Mouse (Mus musculus) E14TG2a.4 (cell line): Measurements from ENCODE around the gene Nrip1.

ENCODE experiments used
- H3K27me3 ChIP-seq: 2 replicates; pipeline ENCODE4 v1.6.1; 2014; ENCODE audit warnings: low read length, control low read depth; ENCODE audit not compliant: insufficient read depth
- H3K36me3 ChIP-seq: 2 replicates; pipeline ENCODE4 v1.6.1; 2014; ENCODE audit warnings: low read length, control low read depth; ENCODE audit not compliant: insufficient read depth
- H3K4me1 ChIP-seq: replicated peaks from 2 replicates; pipeline ENCODE4 v1.6.1; 2014; ENCODE audit warnings: low read depth, low read length, control low read depth
- H3K4me3 ChIP-seq: replicated peaks from 2 replicates; pipeline ENCODE4 v1.5.1; 2014; ENCODE audit warnings: mild to moderate bottlenecking, low read length
- H3K9me3 ChIP-seq: 2 replicates; pipeline ENCODE4 v1.6.1; 2014; ENCODE audit warnings: low read length, control low read depth
- CTCF ChIP-seq: conservative IDR thresholded peaks from 2 replicates; pipeline ENCODE4 v1.5.1; 2014; ENCODE audit warnings: low read length
- NANOG ChIP-seq: IDR thresholded peaks from 2 replicates; pipeline ENCODE4 v1.6.1; 2014; ENCODE audit warnings: borderline replicate concordance, low read length, mixed read lengths
- POU5F1 ChIP-seq: IDR thresholded peaks from 2 replicates; pipeline ENCODE4 v1.6.1; 2014; ENCODE audit warnings: low read length, borderline replicate concordance

Nrip1 gene

DNA sequence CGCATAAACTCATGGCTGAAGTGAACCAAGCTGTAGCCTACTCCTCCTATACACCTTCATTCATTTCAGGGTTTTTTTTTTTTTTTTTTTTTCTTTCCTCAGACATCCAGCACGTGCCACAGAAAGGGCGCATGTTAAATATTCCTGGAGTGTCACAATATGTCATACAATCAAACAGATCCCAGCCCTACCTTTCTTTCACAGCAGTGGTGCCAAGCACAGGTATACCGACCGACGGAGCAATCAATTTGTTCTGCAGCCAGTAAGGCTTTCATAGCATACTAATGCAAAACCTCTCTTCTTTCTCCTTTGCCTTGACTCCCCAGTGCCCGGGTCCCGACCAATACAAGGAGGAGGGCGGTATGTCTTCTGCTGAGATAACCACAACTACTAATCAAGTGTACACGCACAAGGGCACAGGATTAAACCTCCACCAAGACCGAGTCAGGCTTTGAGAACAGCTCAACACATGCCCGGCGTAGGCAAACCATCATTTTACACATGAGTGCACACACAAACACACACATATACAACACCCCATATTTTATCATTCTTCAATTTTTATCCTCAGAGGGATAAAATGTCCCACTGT lies 55.2 kb downstream of the Nrip1 start:
- no peaks in the 10 kb centered on the region for H3K36me3 ChIP-seq
- H3K9me3 ChIP-seq = peaks cover 28% of the 10 kb centered on the region
- TF ChIP-seq CTCF (no peak), POU5F1 (no peak), NANOG (no peak)
- peaks cover 43% of the 10 kb centered on the region for H3K4me1 ChIP-seq
- H3K27me3 ChIP-seq = no peaks in the 10 kb centered on the region
- H3K4me3 ChIP-seq = no peak overlapping the region

- Histone ChIP-seq H3K9me3 (peaks cover 22% of the 10 kb centered on the region), H3K27me3 (no peaks in the 10 kb centered on the region), H3K36me3 (no peaks in the 10 kb centered on the region), H3K4me3 (no peak overlapping the region), H3K4me1 (peaks cover 34% of the 10 kb centered on the region)
- TF ChIP-seq CTCF = no peak
- no peak for TF ChIP-seq POU5F1
- no peak for TF ChIP-seq NANOG
Measured at GRCm38 (mm10) chr16:76316940-76317822, 56.4 kb downstream of the Nrip1 start.

DNA sequence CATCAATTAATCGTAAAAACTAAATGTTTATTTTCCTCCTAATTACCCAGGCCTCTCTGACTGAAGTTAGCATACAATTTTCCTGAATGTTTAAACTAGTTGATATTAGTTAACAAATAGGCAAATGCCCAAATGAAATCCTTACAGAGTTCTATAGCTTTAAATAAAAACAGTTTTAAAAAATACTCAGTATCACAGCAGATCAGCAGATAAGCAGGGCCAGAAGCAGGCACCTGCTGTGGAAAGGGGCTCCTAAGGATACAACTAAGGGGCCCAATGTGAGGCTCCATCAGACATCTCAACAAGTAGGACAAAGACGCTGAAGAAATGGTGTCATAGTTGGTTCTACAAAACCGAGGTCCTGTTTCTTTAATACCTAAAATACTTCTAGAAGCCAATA lies 58.0 kb downstream of the Nrip1 start:
- Histone ChIP-seq H3K4me1 (peaks cover 29% of the 10 kb centered on the region), H3K9me3 (peaks cover 8% of the 10 kb centered on the region), H3K27me3 (no peaks in the 10 kb centered on the region), H3K4me3 (no peak overlapping the region), H3K36me3 (no peaks in the 10 kb centered on the region)
- TF ChIP-seq POU5F1 = no peak
- TF ChIP-seq NANOG = no peak
- no peak for TF ChIP-seq CTCF

GRCm38 (mm10) chr16:76314013-76314950 lies 59.3 kb downstream of the Nrip1 start:
- peaks cover 18% of the 10 kb centered on the region for H3K4me1 ChIP-seq
- no peak overlapping the region for H3K4me3 ChIP-seq
- TF ChIP-seq POU5F1 (no peak), CTCF (no peak), NANOG (no peak)
- no peaks in the 10 kb centered on the region for H3K27me3 ChIP-seq
- H3K36me3 ChIP-seq = no peaks in the 10 kb centered on the region
- no peaks in the 10 kb centered on the region for H3K9me3 ChIP-seq

DNA sequence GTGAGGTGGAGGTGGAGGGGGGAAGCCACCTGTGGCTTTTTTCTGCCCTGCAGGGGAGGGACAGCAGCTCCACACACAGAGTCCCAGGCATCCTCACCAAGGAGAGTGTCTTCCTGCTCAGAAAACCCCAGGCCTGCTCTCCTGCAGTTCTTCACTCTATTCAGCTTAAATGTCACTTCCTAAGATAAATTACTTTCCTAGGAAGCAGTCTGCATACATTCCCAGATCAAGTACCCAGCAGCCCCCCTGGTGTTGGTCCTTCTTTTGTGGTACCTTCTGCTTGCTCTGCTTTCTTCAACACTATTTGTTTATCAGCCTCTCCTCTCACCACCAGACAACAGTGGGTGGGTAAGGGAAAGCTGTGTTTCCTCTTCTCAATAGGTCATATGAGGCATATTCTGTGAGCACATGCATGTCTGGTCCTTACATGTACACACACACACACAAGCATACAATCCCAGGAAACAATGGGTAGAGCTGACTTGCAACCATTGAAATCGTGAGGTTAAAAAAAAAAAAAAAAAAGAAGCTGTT lies 60.7 kb downstream of the Nrip1 start:
- Histone ChIP-seq H3K4me3 (no peak overlapping the region), H3K4me1 (peaks cover 5% of the 10 kb centered on the region), H3K36me3 (no peaks in the 10 kb centered on the region), H3K27me3 (no peaks in the 10 kb centered on the region), H3K9me3 (no peaks in the 10 kb centered on the region)
- TF ChIP-seq POU5F1 (no peak), CTCF (no peak), NANOG (no peak)

DNA sequence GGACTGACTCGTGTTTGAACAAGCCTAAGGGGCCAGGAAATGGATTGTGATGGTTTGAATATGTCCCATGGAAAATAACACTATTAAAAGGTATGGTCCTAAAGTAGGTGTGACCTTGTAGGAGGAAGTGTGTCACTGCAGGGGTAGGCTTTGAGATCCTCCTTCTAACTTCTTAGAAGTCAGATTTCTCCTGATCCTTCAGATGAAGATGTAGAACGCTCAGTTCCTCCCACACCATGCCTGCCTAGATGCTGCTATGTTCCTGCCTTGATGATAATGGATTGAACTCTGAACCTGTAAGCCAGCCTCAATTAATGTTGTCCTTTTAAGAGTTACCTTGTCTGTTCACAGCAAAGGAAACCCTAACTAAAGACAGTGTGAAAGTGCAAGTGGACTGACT lies 62.8 kb downstream of the Nrip1 start:
- Histone ChIP-seq H3K4me1 (peaks cover 4% of the 10 kb centered on the region), H3K27me3 (no peaks in the 10 kb centered on the region), H3K9me3 (no peaks in the 10 kb centered on the region), H3K4me3 (no peak overlapping the region), H3K36me3 (no peaks in the 10 kb centered on the region)
- TF ChIP-seq POU5F1 (no peak), NANOG (no peak), CTCF (no peak)

GRCm38 (mm10) chr16:76310286-76310685 lies 63.3 kb downstream of the Nrip1 start:
- no peak for TF ChIP-seq NANOG
- TF ChIP-seq POU5F1 = no peak
- no peak for TF ChIP-seq CTCF
- Histone ChIP-seq H3K36me3 (no peaks in the 10 kb centered on the region), H3K4me1 (peaks cover 4% of the 10 kb centered on the region), H3K4me3 (no peak overlapping the region), H3K9me3 (no peaks in the 10 kb centered on the region), H3K27me3 (no peaks in the 10 kb centered on the region)

GRCm38 (mm10) chr16:76309280-76309679 lies 64.3 kb downstream of the Nrip1 start:
- H3K4me3 ChIP-seq = no peak overlapping the region
- no peaks in the 10 kb centered on the region for H3K36me3 ChIP-seq
- H3K27me3 ChIP-seq = no peaks in the 10 kb centered on the region
- TF ChIP-seq CTCF (no peak), POU5F1 (no peak), NANOG (no peak)
- H3K4me1 ChIP-seq = peaks cover 4% of the 10 kb centered on the region
- no peaks in the 10 kb centered on the region for H3K9me3 ChIP-seq
